Mouse (Mus musculus) brain, embryonic 14.5 days (tissue): Measurements from ENCODE around the gene Vars. TPM values are rescaled to one million over a fixed set of nuclear protein-coding genes. Genes with fewer than 3 reads are reported as not detected.
A peak's percentile ranks its signal among the peaks of the same experiment; 100 is the strongest.

ENCODE experiments used
- DNase-seq: peaks from one replicate; pipeline ENCODE4 v3.0.0-alpha.2; 2011; ENCODE audit warnings: low read depth
- CTCF ChIP-seq: fragments of 200-500 bp; IDR thresholded peaks from 2 replicates; pipeline ENCODE4 v1.5.1; 2012; ENCODE audit warnings: inconsistent platforms, mild to moderate bottlenecking, moderate library complexity, borderline replicate concordance; ENCODE audit not compliant: insufficient read depth, insufficient read length; ENCODE audit errors: extremely low read depth
- POLR2A ChIP-seq: fragments of 200-500 bp; IDR thresholded peaks from 2 replicates; pipeline ENCODE4 v1.6.1; 2012; ENCODE audit warnings: mild to moderate bottlenecking, inconsistent platforms, borderline replicate concordance; ENCODE audit not compliant: poor library complexity, insufficient read depth, insufficient read length, severe bottlenecking; ENCODE audit errors: extremely low read depth
- polyA plus RNA-seq: library from polyadenylated mRNA; depleted of rRNA; stranded (reverse); fragments of >200 nt; gene quantifications from 2 replicates; pipeline ENCODE4 v1.2.3, GENCODE M21; 2012

Vars gene
- polyA plus RNA-seq, 1 experiment = 99.2 TPM

DNA sequence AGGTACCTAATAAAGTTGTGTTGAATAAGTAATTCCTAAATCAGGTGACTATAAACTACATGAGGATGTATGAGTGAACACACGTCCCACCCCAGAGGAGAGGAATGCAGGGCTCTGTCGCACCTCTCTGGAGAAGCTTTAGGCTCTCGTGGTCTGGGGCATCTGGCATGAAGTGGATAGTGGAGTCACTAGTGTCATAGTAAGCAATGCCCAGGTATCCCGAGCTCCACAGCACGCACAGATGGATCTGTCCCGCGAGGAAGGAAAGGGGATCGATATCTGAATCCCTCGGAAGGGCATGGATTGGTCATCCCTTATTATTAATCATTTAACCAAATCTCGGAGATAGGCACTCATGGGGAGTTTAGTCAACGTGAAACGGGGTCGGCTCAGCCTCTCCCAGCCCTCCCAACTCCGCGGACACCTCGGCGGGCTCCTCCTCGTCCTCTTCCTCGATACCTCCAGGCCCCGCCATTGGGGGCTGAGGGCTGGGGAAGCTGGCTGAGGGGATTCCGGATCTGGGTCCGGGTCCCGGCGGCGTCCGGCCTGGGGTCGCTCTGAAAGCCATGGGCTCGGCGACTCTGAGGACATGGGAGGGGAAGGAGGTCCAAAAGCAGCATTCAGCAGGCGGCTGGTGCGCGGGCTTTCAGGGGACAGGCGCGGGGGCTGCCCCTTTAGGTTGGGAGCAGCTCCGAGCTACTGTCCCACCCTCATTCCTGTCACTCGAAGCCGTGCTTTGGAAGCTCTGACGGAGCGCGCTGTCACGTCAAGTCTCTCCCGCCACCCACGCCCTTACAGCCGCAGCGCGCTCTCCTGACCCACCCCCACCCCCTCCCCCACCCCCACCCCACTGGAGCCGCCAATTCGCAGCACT, 45.3 kb downstream of the Vars start:
- DNase-seq = no peak
- no peak for TF ChIP-seq CTCF
- TF ChIP-seq POLR2A = no peak

DNA sequence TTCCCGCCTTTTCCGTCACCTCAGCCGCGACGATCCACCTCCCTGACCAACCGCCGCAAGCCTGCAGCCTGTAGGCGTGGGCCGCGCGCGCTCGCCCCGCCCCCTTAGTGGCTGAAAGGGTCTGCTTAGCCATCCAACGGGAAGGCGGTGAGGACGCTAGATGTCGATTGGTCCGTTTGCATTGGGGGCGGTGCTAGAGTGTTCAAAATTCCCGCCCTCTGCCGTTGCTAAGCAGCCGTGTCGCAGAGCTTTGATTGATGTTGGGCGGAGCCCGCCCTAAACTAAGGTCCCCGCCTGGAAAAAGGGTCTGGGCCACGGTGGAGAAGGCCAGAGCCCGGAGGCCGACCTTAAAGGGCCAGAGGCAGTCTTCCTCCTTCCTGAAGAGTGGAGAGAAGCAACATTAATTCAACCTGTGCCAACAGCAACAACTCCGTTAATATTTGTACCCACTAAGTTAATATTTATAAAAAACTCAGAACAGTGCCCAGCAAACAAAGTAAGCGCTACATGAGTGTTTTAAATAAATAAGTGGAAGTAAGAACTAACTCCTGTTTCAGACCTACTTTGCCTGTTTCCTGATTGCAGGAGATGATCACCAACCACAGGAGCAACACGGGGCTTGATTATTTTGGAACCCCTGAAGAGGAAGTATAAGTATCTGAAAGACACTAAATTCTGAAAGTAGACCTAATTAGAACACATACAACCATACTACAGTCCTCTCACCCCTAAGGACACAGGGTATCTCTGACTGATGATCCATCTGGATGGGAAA, 46.1 kb downstream of the Vars start, which contains the start of gene Msh5:
Gene Msh5 (minus strand): TSS at position 65 of the 775 bp plus-strand sequence.
- no peak for TF ChIP-seq POLR2A
- no peak for TF ChIP-seq CTCF
- DNase-seq = peak; percentile 99

DNA sequence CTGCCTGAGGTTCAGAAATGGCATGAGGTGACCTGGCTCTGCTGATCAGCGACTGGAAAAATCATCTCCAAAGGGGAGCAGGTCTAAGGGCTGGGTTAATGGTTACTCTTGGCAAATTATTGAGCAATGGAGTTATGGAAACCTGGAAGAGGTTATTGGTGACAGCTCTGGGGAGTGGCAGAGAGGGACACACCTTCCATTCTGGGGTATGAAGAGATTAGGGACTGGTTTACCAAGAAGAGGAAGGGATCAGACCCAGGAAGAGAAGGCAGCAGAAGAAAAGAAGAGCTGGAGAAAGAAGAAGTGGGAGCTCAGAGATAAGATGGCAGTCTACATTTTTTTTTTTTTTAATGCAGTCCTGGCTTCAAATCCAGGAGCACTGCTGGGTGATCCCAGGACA, 46.9 kb downstream of the Vars start:
- no peak for DNase-seq

DNA sequence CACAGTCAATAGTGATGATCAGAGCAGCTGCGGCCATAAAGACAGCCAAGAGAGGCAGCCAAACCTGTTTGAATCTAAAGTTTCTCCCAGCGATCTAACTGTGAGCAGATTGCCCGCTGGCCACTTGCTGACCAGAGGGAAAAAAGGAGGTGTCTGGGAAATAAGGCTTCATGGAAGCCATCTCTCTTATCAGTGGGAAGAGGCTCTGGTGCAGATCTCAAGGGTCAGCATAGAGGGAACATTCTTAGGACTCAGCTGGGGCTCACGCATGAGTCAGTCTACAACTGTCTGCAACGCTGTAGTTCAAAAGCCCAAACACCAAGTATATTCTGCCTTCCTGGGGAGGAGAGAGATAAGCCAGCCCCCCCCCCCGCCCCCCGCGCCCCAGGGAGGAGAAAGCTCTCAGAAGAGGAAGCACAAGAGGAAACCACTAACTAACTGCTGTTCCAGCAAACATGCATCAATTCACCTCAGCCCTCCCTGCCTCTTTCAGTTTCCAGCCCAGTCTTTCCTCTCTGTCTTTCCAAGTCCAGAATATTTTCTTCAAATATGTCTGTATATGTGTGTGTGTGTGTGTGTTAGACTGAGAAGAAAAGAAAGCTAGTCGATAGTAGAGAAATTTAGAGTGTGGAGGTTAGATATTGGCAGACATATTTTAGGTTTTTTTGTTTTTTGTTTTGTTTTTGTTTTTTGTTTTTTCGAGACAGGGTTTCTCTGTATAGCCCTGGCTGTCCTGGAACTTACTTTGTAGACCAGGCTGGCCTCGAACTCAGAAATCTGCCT, 47.6 kb downstream of the Vars start:
- DNase-seq = no peak
- TF ChIP-seq CTCF (no peak), POLR2A (no peak)

More for the DNA sequence above, 46.9 kb downstream of the Vars start:
- no peak for TF ChIP-seq CTCF
- TF ChIP-seq POLR2A = no peak

DNA sequence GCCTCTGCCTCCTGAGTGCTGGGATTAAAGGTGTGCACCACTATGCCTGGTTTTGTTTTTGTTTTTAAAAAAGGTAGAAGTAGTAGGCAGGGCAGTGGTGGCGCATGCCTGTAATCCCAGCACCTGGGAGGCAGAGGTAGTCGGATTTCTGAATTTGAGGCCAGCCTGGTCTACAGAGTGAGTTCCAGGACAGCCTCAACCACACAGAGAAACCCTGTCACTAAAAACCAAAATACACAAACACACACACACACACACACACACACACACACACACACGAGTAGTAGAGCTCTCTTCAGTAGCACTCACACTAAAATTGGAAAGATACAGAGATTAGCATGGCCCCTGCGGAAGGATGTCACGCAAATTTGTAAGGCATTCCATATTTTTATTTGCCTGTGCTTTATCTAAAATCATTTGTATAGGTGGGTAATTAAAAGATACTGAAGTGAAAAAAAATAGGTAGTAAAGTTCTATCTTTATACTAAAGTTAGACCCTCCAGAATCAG, 48.2 kb downstream of the Vars start:
- no peak for DNase-seq

GRCm38 (mm10) chr17:35049561-35050016, 48.8 kb downstream of the Vars start, which contains the start of gene Clic1:
Gene Clic1, plus strand, starts transcription at chr17:35049966.
- TF ChIP-seq CTCF (no peak), POLR2A (0 out of 2 replicates have a peak, but pooled peaks have one; percentile 14)
- DNase-seq = peak; percentile 88

More for the DNA sequence above, 48.2 kb downstream of the Vars start:
- TF ChIP-seq CTCF = no peak
- TF ChIP-seq POLR2A = no peak

GRCm38 (mm10) chr17:35050126-35050750, 49.5 kb downstream of the Vars start:
- peak; percentile 70 for DNase-seq
- TF ChIP-seq CTCF = no peak
- no peak for TF ChIP-seq POLR2A

DNA sequence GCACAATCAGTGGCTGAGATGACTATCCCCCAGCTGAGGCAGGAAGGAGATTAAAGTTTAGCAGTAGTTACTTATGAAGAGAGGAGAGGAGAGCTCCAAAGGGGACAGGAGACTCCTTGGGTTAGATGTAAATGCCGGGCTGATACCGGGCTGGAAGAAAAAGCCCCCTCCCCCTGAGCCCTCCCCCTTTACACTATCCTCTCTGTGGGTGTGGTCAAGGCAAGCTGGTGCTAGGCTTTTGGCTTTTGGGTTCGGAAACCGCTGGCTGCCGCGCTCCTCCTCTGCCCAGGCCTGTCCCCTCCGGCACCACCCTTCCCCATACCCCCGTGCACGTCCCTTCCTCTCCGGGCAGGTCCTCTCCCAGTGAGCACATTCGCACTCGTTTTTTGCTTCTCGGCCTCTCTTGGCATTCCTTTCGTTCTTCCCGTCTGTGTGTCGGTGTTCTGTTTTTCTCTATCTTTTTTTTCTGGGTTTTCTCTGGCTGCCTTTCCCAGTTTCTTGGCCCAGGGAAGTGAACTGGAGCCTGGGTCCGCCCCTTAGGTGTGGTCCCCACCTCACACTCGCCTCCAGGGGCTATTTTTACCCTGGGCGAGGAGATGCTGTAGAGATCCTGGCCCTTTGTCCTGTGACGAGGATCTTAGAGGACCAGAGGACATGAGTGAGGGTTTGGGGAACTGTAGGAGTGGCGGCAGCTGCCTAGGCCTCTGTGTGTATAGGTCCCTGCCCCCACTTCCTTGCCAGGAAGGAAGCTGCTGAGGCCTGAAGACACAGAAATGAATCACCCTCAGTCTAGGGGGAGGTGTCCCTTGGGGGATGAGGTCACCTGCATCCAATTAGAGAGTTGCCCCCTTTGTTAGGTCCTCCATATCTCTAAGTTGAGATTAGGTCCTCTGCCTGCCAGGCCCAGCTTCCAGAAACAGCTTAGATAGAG, 50.6 kb downstream of the Vars start:
- TF ChIP-seq POLR2A (no peak), CTCF (no peak)

DNA sequence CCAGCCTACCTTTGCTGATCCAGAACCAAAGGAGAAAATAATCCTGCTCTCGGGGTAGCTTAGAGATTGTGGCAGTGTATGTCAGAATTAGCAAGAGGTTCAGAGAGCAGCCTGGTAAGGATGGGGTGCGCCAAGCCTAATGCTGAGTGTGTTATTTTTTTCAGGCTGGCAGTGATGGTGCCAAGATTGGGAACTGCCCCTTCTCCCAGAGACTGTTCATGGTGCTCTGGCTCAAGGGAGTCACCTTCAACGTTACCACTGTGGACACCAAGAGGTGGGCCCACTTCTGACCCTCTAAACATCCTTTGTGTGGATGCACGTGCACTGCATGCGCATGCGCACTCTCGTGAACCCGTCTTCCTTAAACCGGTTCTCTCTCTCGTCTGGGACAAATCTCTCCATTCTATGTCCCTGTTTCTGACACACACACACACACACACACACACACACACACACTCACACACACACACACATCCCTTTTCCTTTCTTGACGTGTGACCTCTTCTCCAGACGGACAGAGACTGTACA, 51.5 kb downstream of the Vars start:
- no peak for DNase-seq
- no peak for TF ChIP-seq CTCF
- no peak for TF ChIP-seq POLR2A

More for the DNA sequence above, 50.6 kb downstream of the Vars start:
- peak; percentile 84 for DNase-seq
